Mouse (Mus musculus) CH12.LX (cell line): ENCODE data around the gene Zfp574. TPM values are rescaled to one million over a fixed set of nuclear protein-coding genes. Genes with fewer than 3 reads are reported as not detected.

Experiments used
- DNase-seq: peaks from one replicate; pipeline ENCODE4 v3.0.0-alpha.2; 2013; ENCODE audit errors: extremely low read depth
- H3K27ac ChIP-seq: 2 replicates; pipeline ENCODE4 v1.5.1; 2012; ENCODE audit warnings: low read depth, mild to moderate bottlenecking, control low read depth, moderate library complexity; ENCODE audit not compliant: insufficient read depth
- H3K27me3 ChIP-seq: replicated peaks from 2 replicates; pipeline ENCODE3; 2012; ENCODE audit warnings: inconsistent platforms
- H3K36me3 ChIP-seq, 2 experiments: replicated peaks in 1 of 2; 2 replicates each; pipeline versions ENCODE3 to v1.6.1; 2012; ENCODE audit warnings: inconsistent platforms in 1 of 2, low read length in 1 of 2, mild to moderate bottlenecking in 1 of 2, mixed read lengths in 1 of 2, moderate library complexity in 1 of 2; ENCODE audit not compliant: control insufficient read depth in 1 of 2, insufficient read depth in 1 of 2
- H3K4me1 ChIP-seq, 2 experiments: 2 replicates each; pipeline ENCODE4 v1.6.1; 2012; ENCODE audit warnings: inconsistent platforms in 1 of 2, moderate library complexity in 1 of 2; ENCODE audit not compliant: insufficient read depth in 2 of 2, control insufficient read depth in 1 of 2
- H3K4me2 ChIP-seq: 2 replicates; pipeline ENCODE4 v1.6.1; 2012; ENCODE audit warnings: low read depth, mild to moderate bottlenecking, control low read depth; ENCODE audit not compliant: poor library complexity, insufficient read depth, severe bottlenecking
- H3K4me3 ChIP-seq, 3 experiments: fragments of 150-350 bp in 1 of 3; sonication (generic) in 1 of 3; replicated peaks in 1 of 3; 2 replicates each; pipeline versions ENCODE3 to v1.5.1; 2011 to 2012; ENCODE audit warnings: low read depth in 2 of 3, low read length in 2 of 3, mild to moderate bottlenecking in 2 of 3, moderate library complexity in 2 of 3, control low read depth in 1 of 3, improper control_type of control experiment in 1 of 3, inconsistent platforms in 1 of 3, mixed read lengths in 1 of 3; ENCODE audit not compliant: poor library complexity in 1 of 3
- H3K79me2 ChIP-seq: replicated peaks from 2 replicates; pipeline ENCODE4 v1.6.1; 2012; ENCODE audit warnings: mild to moderate bottlenecking, moderate library complexity; ENCODE audit not compliant: control insufficient read depth, poor library complexity, insufficient read depth, severe bottlenecking; ENCODE audit errors: extremely low read depth
- H3K9ac ChIP-seq: 2 replicates; pipeline ENCODE4 v1.6.1; 2012; ENCODE audit warnings: low read depth, mild to moderate bottlenecking, control low read depth, moderate library complexity; ENCODE audit not compliant: insufficient read depth
- H3K9me3 ChIP-seq: replicated peaks from 2 replicates; pipeline ENCODE3; 2012; ENCODE audit warnings: low read length, inconsistent platforms, mixed read lengths
- ETS1 ChIP-seq: conservative IDR thresholded peaks from 2 replicates; pipeline ENCODE4 v1.6.1; 2012; ENCODE audit warnings: low read depth, mild to moderate bottlenecking, inconsistent platforms, low read length, improper control_type of control experiment, moderate library complexity
- GABPA ChIP-seq: IDR thresholded peaks from 2 replicates; pipeline ENCODE4 v1.6.1; 2012; ENCODE audit warnings: low read depth, low read length, improper control_type of control experiment, inconsistent platforms; ENCODE audit not compliant: insufficient replicate concordance
- HCFC1 ChIP-seq: IDR thresholded peaks from 2 replicates; pipeline ENCODE4 v1.6.1; 2012; ENCODE audit warnings: low read depth, mild to moderate bottlenecking, inconsistent platforms, low read length, improper control_type of control experiment
- IRF4 ChIP-seq: IDR thresholded peaks from 2 replicates; pipeline ENCODE4 v1.6.1; 2014; ENCODE audit warnings: low read depth, mild to moderate bottlenecking, inconsistent platforms, low read length, improper control_type of control experiment
- JUND ChIP-seq: conservative IDR thresholded peaks from 2 replicates; pipeline ENCODE4 v1.6.1; 2011; ENCODE audit warnings: low read depth, low read length, improper control_type of control experiment
- MAFK ChIP-seq: IDR thresholded peaks from 2 replicates; pipeline ENCODE4 v1.6.1; 2011; ENCODE audit warnings: low read length, improper control_type of control experiment; ENCODE audit not compliant: insufficient replicate concordance
- MEF2A ChIP-seq: IDR thresholded peaks from 2 replicates; pipeline ENCODE4 v1.6.1; 2014; ENCODE audit warnings: low read depth, mild to moderate bottlenecking, inconsistent platforms, low read length, improper control_type of control experiment, borderline replicate concordance
- MXI1 ChIP-seq: IDR thresholded peaks from 2 replicates; pipeline ENCODE4 v1.6.1; 2011; ENCODE audit warnings: mild to moderate bottlenecking, low read depth, low read length, improper control_type of control experiment
- PAX5 ChIP-seq: IDR thresholded peaks from 2 replicates; pipeline ENCODE4 v1.6.1; 2012; ENCODE audit warnings: low read length, inconsistent platforms, mixed read lengths
- POLR2A ChIP-seq: IDR thresholded peaks from 2 replicates; pipeline ENCODE4 v1.6.1; 2011; ENCODE audit warnings: low read depth, mild to moderate bottlenecking, improper control_type of control experiment, low read length
- SMC3 ChIP-seq: IDR thresholded peaks from 2 replicates; pipeline ENCODE4 v1.6.1; 2011; ENCODE audit warnings: low read depth, low read length, improper control_type of control experiment
- TBP ChIP-seq: conservative IDR thresholded peaks from 2 replicates; pipeline ENCODE4 v1.6.1; 2011; ENCODE audit warnings: low read depth, low read length, improper control_type of control experiment
- USF1 ChIP-seq: IDR thresholded peaks from 2 replicates; pipeline ENCODE4 v1.6.1; 2014; ENCODE audit warnings: low read depth, mild to moderate bottlenecking, inconsistent platforms, low read length, improper control_type of control experiment
- USF2 ChIP-seq: conservative IDR thresholded peaks from 2 replicates; pipeline ENCODE4 v1.6.1; 2011; ENCODE audit warnings: low read depth, low read length, improper control_type of control experiment
- ZC3H11A ChIP-seq: IDR thresholded peaks from 2 replicates; pipeline ENCODE4 v1.6.1; 2012; ENCODE audit warnings: low read depth, mild to moderate bottlenecking, inconsistent platforms, low read length, improper control_type of control experiment
- dilution Hi-C: fragments of 300-500 bp; cut with MboI; formaldehyde crosslinking; loops from 2 replicates; pipeline ENCODE4 v1.14.3; 2020; ENCODE audit warnings: low sequenced_read_pairs; ENCODE audit not compliant: extremely low pct_unique_long_range_greater_than_20kb, extremely low pct_ligation_motif_present
- in situ Hi-C: fragments of 300-500 bp; cut with MboI; formaldehyde crosslinking; loops from 3 replicates; pipeline ENCODE4 v1.14.3; 2019; ENCODE audit warnings: low sequenced_read_pairs, low pct_ligation_motif_present, low pct_unique_long_range_greater_than_20kb, mixed read lengths
- polyA plus RNA-seq: library from polyadenylated mRNA; unstranded; fragments of >175 nt; gene quantifications from 2 replicates; pipeline ENCODE4 v1.2.1, GENCODE M21; 2012; ENCODE audit warnings: low read depth; ENCODE audit not compliant: insufficient read length
- total RNA-seq, 2 experiments: library from RNA; depleted of rRNA; stranded (reverse); fragments of 300-350 nt in 1 of 2; fragments of >200 nt in 1 of 2; gene quantifications; 2 replicates each; pipeline ENCODE4 v1.2.3; 2012 to 2014

Zfp574 gene
- total and polyA plus RNA-seq, 3 experiments, result 3.4 to 13.3 (median 11.2) TPM

GRCm38 (mm10) chr7:25087256-25087912 lies 15.0 kb downstream of the Zfp574 start:
- dilution Hi-C loops (no loop called here), in situ Hi-C loops (no loop called here)
- no peak overlapping the region for H3K4me2 ChIP-seq
- no peak for TF ChIP-seq TBP
- TF ChIP-seq POLR2A, result peak; percentile 32; the same call in 1 of the 2 replicates
- TF ChIP-seq MXI1, result no peak
- TF ChIP-seq MEF2A, result no peak
- no peak for TF ChIP-seq USF1
- no peak for TF ChIP-seq ZC3H11A
- no peak for TF ChIP-seq ETS1
- no peaks in the 10 kb centered on the region for H3K79me2 ChIP-seq
- H3K4me3 ChIP-seq, result no peak overlapping the region
- no peak for DNase-seq
- H3K36me3 ChIP-seq, result peaks cover 24 to 34% of the 10 kb centered on the region in 2 experiments
- H3K27ac ChIP-seq, result peak overlapping the region; percentile 17; the same call in 1 of the 2 replicates
- H3K27me3 ChIP-seq, result no peaks in the 10 kb centered on the region
- peaks cover 5% of the 10 kb centered on the region for H3K9me3 ChIP-seq
- H3K9ac ChIP-seq, result no peak overlapping the region
- H3K4me1 ChIP-seq, result peaks cover 17 to 63% of the 10 kb centered on the region in 2 experiments

GRCm38 (mm10) chr7:25087972-25088371 lies 15.6 kb downstream of the Zfp574 start:
- TF ChIP-seq SMC3 (no peak), JUND (no peak), GABPA (no peak), MAFK (no peak), PAX5 (no peak), HCFC1 (no peak), USF2 (no peak), IRF4 (no peak)

More at GRCm38 (mm10) chr7:25087972-25088371, 15.6 kb downstream of the Zfp574 start:
- H3K4me2 ChIP-seq, result no peak overlapping the region
- no peak overlapping the region for H3K4me3 ChIP-seq
- peaks cover 10% of the 10 kb centered on the region for H3K9me3 ChIP-seq
- no peaks in the 10 kb centered on the region for H3K79me2 ChIP-seq
- in situ Hi-C loops (no loop called here), dilution Hi-C loops (no loop called here)
- H3K27ac ChIP-seq, result no peak overlapping the region
- H3K4me1 ChIP-seq, result peaks cover 17 to 57% of the 10 kb centered on the region in 2 experiments
- H3K27me3 ChIP-seq, result no peaks in the 10 kb centered on the region
- H3K9ac ChIP-seq, result no peak overlapping the region
- DNase-seq, result no peak
- H3K36me3 ChIP-seq, result peaks cover 28 to 34% of the 10 kb centered on the region in 2 experiments
